8 mouse cellular contexts compared by ENCODE assay signal in the genomic region with DNA sequence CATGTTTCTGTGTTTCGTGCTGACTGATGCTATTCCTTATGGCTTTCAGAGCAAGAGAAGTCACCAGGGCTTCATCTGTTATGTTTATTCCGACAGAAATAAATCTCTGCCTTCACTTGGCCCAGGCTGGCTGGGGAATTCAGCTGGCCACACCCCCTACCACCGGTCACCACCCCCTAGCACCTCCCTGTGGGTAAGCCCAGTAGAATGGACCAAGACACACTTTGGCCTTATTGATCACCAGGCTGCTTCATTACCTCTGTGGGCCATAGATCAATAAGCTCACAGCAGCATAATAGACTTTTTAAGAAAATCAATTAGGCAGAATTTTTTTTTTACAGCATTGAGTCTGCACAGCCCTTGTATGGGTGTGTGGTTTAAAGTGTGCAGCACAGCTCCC. TPM values are rescaled to one million over a fixed set of nuclear protein-coding genes. Genes with fewer than 3 reads are reported as not detected.
DNase-seq lines count a peak whose midpoint lies in the region; ATAC-seq and TF ChIP-seq lines count a peak whose summit lies in the region.

No protein-coding gene starts in this region.

- DNase-seq in gastrocnemius, adult 18-20 months (ENCODE audit: low spot score): peak; percentile 47
- no peak for DNase-seq in gastrocnemius, postnatal 10 days
- DNase-seq in adrenal gland, postnatal 14 days: peak; percentile 64
- DNase-seq in intestine, embryonic 14.5 days (ENCODE audit: low spot score): no peak
- no peak for DNase-seq in thymus, adult 2 months
- DNase-seq in B cell, adult 2 months: no peak

- H3K4me2 ChIP-seq in intestine, embryonic 14.5 days (ENCODE audit: low read length): peak overlapping the region; percentile 37
- H3K4me2 ChIP-seq in liver, embryonic 16.5 days (ENCODE audit: low read depth, low read length): no peak overlapping the region

- no peaks in the 10 kb centered on the region for H3K9me3 ChIP-seq in intestine, embryonic 14.5 days (ENCODE audit: control insufficient read depth, low read length)
- H3K9me3 ChIP-seq in liver, embryonic 16.5 days (replicated peaks; ENCODE audit: control insufficient read depth, low read length): no peaks in the 10 kb centered on the region

- TF ChIP-seq POLR2A in thymus, adult 2 months (IDR thresholded peaks at IDR 0.05; ENCODE audit: control insufficient read depth, extremely low read depth, insufficient read depth, low read length, poor library complexity): no peak

- TF ChIP-seq CTCF in thymus, adult 2 months (IDR thresholded peaks at IDR 0.05; ENCODE audit: borderline replicate concordance, control insufficient read depth, extremely low read depth, insufficient read depth, low read length, poor library complexity): no peak

- no peak overlapping the region for H3K4me3 ChIP-seq in intestine, embryonic 14.5 days (ENCODE audit: low read depth, low read length)
- no peak overlapping the region for H3K4me3 ChIP-seq in liver, embryonic 16.5 days (ENCODE audit: low read depth, low read length)
- no peak overlapping the region for H3K4me3 ChIP-seq in thymus, adult 2 months (ENCODE audit: control insufficient read depth, insufficient read depth, low read length)

- no peak for ATAC-seq in intestine, embryonic 14.5 days (replicated peaks; ENCODE audit: low FRiP score, low TSS enrichment, low read depth)
- ATAC-seq in liver, embryonic 16.5 days (ENCODE audit: low read depth): peak; percentile 60
- no peak; the same call in 1 of the 2 replicates for ATAC-seq in frontal cortex, adult (ENCODE audit: low TSS enrichment)

- no peak overlapping the region for H3K27ac ChIP-seq in intestine, embryonic 14.5 days (ENCODE audit: low read depth)
- H3K27ac ChIP-seq in liver, embryonic 16.5 days (ENCODE audit: low read length): no peak overlapping the region
- no peak overlapping the region for H3K27ac ChIP-seq in thymus, adult 2 months (ENCODE audit: control insufficient read depth, insufficient read depth, low read length)

- H3K36me3 ChIP-seq in intestine, embryonic 14.5 days (ENCODE audit: control insufficient read depth, insufficient read depth, low read length): no peaks in the 10 kb centered on the region
- no peaks in the 10 kb centered on the region for H3K36me3 ChIP-seq in liver, embryonic 16.5 days (ENCODE audit: control insufficient read depth, insufficient read depth)
- no peaks in the 10 kb centered on the region for H3K36me3 ChIP-seq in thymus, adult 2 months (ENCODE audit: control insufficient read depth, insufficient read depth, low read length)

- peaks cover 14% of the 10 kb centered on the region for H3K27me3 ChIP-seq in intestine, embryonic 14.5 days (replicated peaks; ENCODE audit: control insufficient read depth, insufficient read depth, low read length)
- peaks cover 27% of the 10 kb centered on the region for H3K27me3 ChIP-seq in liver, embryonic 16.5 days (ENCODE audit: control insufficient read depth, insufficient read depth, low read depth, low read length)
- H3K27me3 ChIP-seq in thymus, adult 2 months (ENCODE audit: control insufficient read depth, insufficient read depth, low read length): peaks cover 12% of the 10 kb centered on the region

- peaks cover 31% of the 10 kb centered on the region for H3K4me1 ChIP-seq in intestine, embryonic 14.5 days (replicated peaks; ENCODE audit: control insufficient read depth, insufficient read depth, low read length)
- no peaks in the 10 kb centered on the region for H3K4me1 ChIP-seq in liver, embryonic 16.5 days (ENCODE audit: control insufficient read depth, low read depth, low read length)
- no peaks in the 10 kb centered on the region for H3K4me1 ChIP-seq in thymus, adult 2 months (replicated peaks; ENCODE audit: control insufficient read depth, insufficient read depth, low read length)

- 8% methylated on average over 3 of the region's 3 CpGs for WGBS in intestine, embryonic 14.5 days
- 7% methylated on average over 3 of the region's 3 CpGs for WGBS in liver, embryonic 16.5 days (ENCODE audit: insufficient replicate concordance)
- WGBS in thymus, adult 2 months: 11% methylated on average over 3 of the region's 3 CpGs

- no peak overlapping the region for H3K9ac ChIP-seq in intestine, embryonic 14.5 days (ENCODE audit: low read length)
- H3K9ac ChIP-seq in liver, embryonic 16.5 days (ENCODE audit: low read depth, low read length): no peak overlapping the region

RNA-seq across cellular contexts. Expression of gene Tnrc6c, which starts 35.9 kb away (rescaled TPM):
- total RNA-seq in gastrocnemius, adult 18-20 months (2021): 10 to 100 TPM; 20.2 to 20.5 TPM
- 10 to 100 TPM; 20.5 to 25.8 TPM for total RNA-seq in gastrocnemius, postnatal 10 days (2021)
- total RNA-seq in adrenal gland, postnatal 14 days (2021): 22.7 and 29.5 TPM in 2 replicates
- 12.6 and 13.8 TPM in 2 replicates for polyA plus RNA-seq in intestine, embryonic 14.5 days (2014; fragmentation: Nextera tagmentation; extraction: Ambion mirVana)
- polyA plus RNA-seq in liver, embryonic 16.5 days (2015; fragmentation: Nextera tagmentation; extraction: Ambion mirVana): 2.1 and 2.4 TPM in 2 replicates
- polyA plus RNA-seq in thymus, adult 2 months (2012; rRNA removed): 75.0 and 89.7 TPM in 2 replicates

Comparison
In these comparisons a context has a peak if more than half of its experiments do, and no peak if none do; other contexts are left out.
1. DNase-seq: peak in gastrocnemius, adult 18-20 months (single experiment) and adrenal gland, postnatal 14 days (single experiment); none in gastrocnemius, postnatal 10 days (single experiment), intestine, embryonic 14.5 days (single experiment), thymus, adult 2 months (single experiment) and B cell, adult 2 months (0 of 2).